Mouse (Mus musculus) CH12.LX (cell line): ENCODE results near the gene Miga2. TPM values are rescaled to one million over a fixed set of nuclear protein-coding genes. Genes with fewer than 3 reads are reported as not detected.

Experiments
- DNase-seq: peaks from one replicate; pipeline ENCODE4 v3.0.0-alpha.2; 2013; ENCODE audit errors: extremely low read depth
- H3K27ac ChIP-seq: 2 replicates; pipeline ENCODE4 v1.5.1; 2012; ENCODE audit warnings: low read depth, mild to moderate bottlenecking, control low read depth, moderate library complexity; ENCODE audit not compliant: insufficient read depth
- H3K27me3 ChIP-seq: replicated peaks from 2 replicates; pipeline ENCODE3; 2012; ENCODE audit warnings: inconsistent platforms
- H3K36me3 ChIP-seq, 2 experiments: replicated peaks in 1 of 2; 2 replicates each; pipeline versions ENCODE3 to v1.6.1; 2012; ENCODE audit warnings: inconsistent platforms in 1 of 2, low read length in 1 of 2, mild to moderate bottlenecking in 1 of 2, mixed read lengths in 1 of 2, moderate library complexity in 1 of 2; ENCODE audit not compliant: control insufficient read depth in 1 of 2, insufficient read depth in 1 of 2
- H3K4me1 ChIP-seq, 2 experiments: 2 replicates each; pipeline ENCODE4 v1.6.1; 2012; ENCODE audit warnings: inconsistent platforms in 1 of 2, moderate library complexity in 1 of 2; ENCODE audit not compliant: insufficient read depth in 2 of 2, control insufficient read depth in 1 of 2
- H3K4me2 ChIP-seq: 2 replicates; pipeline ENCODE4 v1.6.1; 2012; ENCODE audit warnings: low read depth, mild to moderate bottlenecking, control low read depth; ENCODE audit not compliant: poor library complexity, insufficient read depth, severe bottlenecking
- H3K4me3 ChIP-seq, 3 experiments: fragments of 150-350 bp in 1 of 3; sonication (generic) in 1 of 3; replicated peaks in 1 of 3; 2 replicates each; pipeline versions ENCODE3 to v1.5.1; 2011 to 2012; ENCODE audit warnings: low read depth in 2 of 3, low read length in 2 of 3, mild to moderate bottlenecking in 2 of 3, moderate library complexity in 2 of 3, control low read depth in 1 of 3, improper control_type of control experiment in 1 of 3, inconsistent platforms in 1 of 3, mixed read lengths in 1 of 3; ENCODE audit not compliant: poor library complexity in 1 of 3
- H3K79me2 ChIP-seq: replicated peaks from 2 replicates; pipeline ENCODE4 v1.6.1; 2012; ENCODE audit warnings: mild to moderate bottlenecking, moderate library complexity; ENCODE audit not compliant: control insufficient read depth, poor library complexity, insufficient read depth, severe bottlenecking; ENCODE audit errors: extremely low read depth
- H3K9ac ChIP-seq: 2 replicates; pipeline ENCODE4 v1.6.1; 2012; ENCODE audit warnings: low read depth, mild to moderate bottlenecking, control low read depth, moderate library complexity; ENCODE audit not compliant: insufficient read depth
- H3K9me3 ChIP-seq: replicated peaks from 2 replicates; pipeline ENCODE3; 2012; ENCODE audit warnings: low read length, inconsistent platforms, mixed read lengths
- BHLHE40 ChIP-seq: IDR thresholded peaks from 2 replicates; pipeline ENCODE4 v1.6.1; 2011; ENCODE audit warnings: mild to moderate bottlenecking, low read depth, low read length, improper control_type of control experiment
- CHD1 ChIP-seq: IDR thresholded peaks from 2 replicates; pipeline ENCODE4 v1.6.1; 2012; ENCODE audit warnings: low read depth, low read length, improper control_type of control experiment, inconsistent platforms
- CTCF ChIP-seq, 2 experiments: IDR thresholded peaks in 1 of 2; conservative IDR thresholded peaks in 1 of 2; 2 replicates each; pipeline ENCODE4 v1.5.1; 2011 to 2012; ENCODE audit warnings: low read depth in 2 of 2, low read length in 2 of 2, improper control_type of control experiment in 1 of 2, inconsistent platforms in 1 of 2, mild to moderate bottlenecking in 1 of 2, moderate library complexity in 1 of 2
- EP300 ChIP-seq: IDR thresholded peaks from 2 replicates; pipeline ENCODE4 v1.6.1; 2011; ENCODE audit warnings: low read length, improper control_type of control experiment
- ETS1 ChIP-seq: conservative IDR thresholded peaks from 2 replicates; pipeline ENCODE4 v1.6.1; 2012; ENCODE audit warnings: low read depth, mild to moderate bottlenecking, inconsistent platforms, low read length, improper control_type of control experiment, moderate library complexity
- GABPA ChIP-seq: IDR thresholded peaks from 2 replicates; pipeline ENCODE4 v1.6.1; 2012; ENCODE audit warnings: low read depth, low read length, improper control_type of control experiment, inconsistent platforms; ENCODE audit not compliant: insufficient replicate concordance
- IRF4 ChIP-seq: IDR thresholded peaks from 2 replicates; pipeline ENCODE4 v1.6.1; 2014; ENCODE audit warnings: low read depth, mild to moderate bottlenecking, inconsistent platforms, low read length, improper control_type of control experiment
- JUN ChIP-seq: IDR thresholded peaks from 2 replicates; pipeline ENCODE4 v1.6.1; 2011; ENCODE audit warnings: low read depth, mild to moderate bottlenecking, low read length, improper control_type of control experiment, moderate library complexity; ENCODE audit not compliant: insufficient read depth
- MAFK ChIP-seq: IDR thresholded peaks from 2 replicates; pipeline ENCODE4 v1.6.1; 2011; ENCODE audit warnings: low read length, improper control_type of control experiment; ENCODE audit not compliant: insufficient replicate concordance
- MAZ ChIP-seq: IDR thresholded peaks from 2 replicates; pipeline ENCODE4 v1.6.1; 2012; ENCODE audit warnings: low read depth, mild to moderate bottlenecking, inconsistent platforms, low read length, improper control_type of control experiment, moderate library complexity
- RAD21 ChIP-seq: IDR thresholded peaks from 2 replicates; pipeline ENCODE4 v1.6.1; 2011; ENCODE audit warnings: low read depth, mild to moderate bottlenecking, low read length, improper control_type of control experiment, moderate library complexity
- SMC3 ChIP-seq: IDR thresholded peaks from 2 replicates; pipeline ENCODE4 v1.6.1; 2011; ENCODE audit warnings: low read depth, low read length, improper control_type of control experiment
- ZC3H11A ChIP-seq: IDR thresholded peaks from 2 replicates; pipeline ENCODE4 v1.6.1; 2012; ENCODE audit warnings: low read depth, mild to moderate bottlenecking, inconsistent platforms, low read length, improper control_type of control experiment
- dilution Hi-C: fragments of 300-500 bp; cut with MboI; formaldehyde crosslinking; loops from 2 replicates; pipeline ENCODE4 v1.14.3; 2020; ENCODE audit warnings: low sequenced_read_pairs; ENCODE audit not compliant: extremely low pct_unique_long_range_greater_than_20kb, extremely low pct_ligation_motif_present
- in situ Hi-C: fragments of 300-500 bp; cut with MboI; formaldehyde crosslinking; loops from 3 replicates; pipeline ENCODE4 v1.14.3; 2019; ENCODE audit warnings: low sequenced_read_pairs, low pct_ligation_motif_present, low pct_unique_long_range_greater_than_20kb, mixed read lengths
- polyA plus RNA-seq: library from polyadenylated mRNA; unstranded; fragments of >175 nt; gene quantifications from 2 replicates; pipeline ENCODE4 v1.2.1, GENCODE M21; 2012; ENCODE audit warnings: low read depth; ENCODE audit not compliant: insufficient read length
- total RNA-seq, 2 experiments: library from RNA; depleted of rRNA; stranded (reverse); fragments of 300-350 nt in 1 of 2; fragments of >200 nt in 1 of 2; gene quantifications; 2 replicates each; pipeline ENCODE4 v1.2.3; 2012 to 2014

Miga2 gene
- total and polyA plus RNA-seq, 3 experiments, result 9.2 to 11.2 (median 9.4) TPM

GRCm38 (mm10) chr2:30381377-30381725 lies 17.3 kb downstream of the Miga2 start:
- DNase-seq, result no peak
- no peaks in the 10 kb centered on the region for H3K4me1 ChIP-seq
- H3K27ac ChIP-seq, result no peak overlapping the region
- H3K27me3 ChIP-seq, result no peaks in the 10 kb centered on the region
- no peak overlapping the region for H3K4me3 ChIP-seq
- TF ChIP-seq CTCF (conservative IDR thresholded peaks at IDR 0.05 in 1 of 2, IDR thresholded peaks at IDR 0.05 in 1 of 2; ENCODE audit: low read depth in 2 of 2, low read length in 2 of 2), result no peak
- TF ChIP-seq JUN, result no peak
- TF ChIP-seq SMC3, result no peak
- no peak for TF ChIP-seq GABPA
- no peak for TF ChIP-seq CHD1
- no peak for TF ChIP-seq ETS1
- no peak for TF ChIP-seq RAD21
- no peak for TF ChIP-seq ZC3H11A
- in situ Hi-C loops (no loop called here), dilution Hi-C loops (no loop called here)
- H3K79me2 ChIP-seq, result no peaks in the 10 kb centered on the region
- H3K4me2 ChIP-seq, result no peak overlapping the region
- no peak overlapping the region for H3K9ac ChIP-seq
- peaks cover 58 to 94% of the 10 kb centered on the region in 2 experiments for H3K36me3 ChIP-seq
- no peaks in the 10 kb centered on the region for H3K9me3 ChIP-seq

GRCm38 (mm10) chr2:30384814-30385213 lies 20.8 kb downstream of the Miga2 start:
- TF ChIP-seq BHLHE40, result no peak
- no peak for TF ChIP-seq MAZ
- TF ChIP-seq MAFK, result no peak
- TF ChIP-seq, all 38 proteins: peak for 0
- Histone ChIP-seq H3K4me1 (no peaks in the 10 kb centered on the region), H3K9ac (no peak overlapping the region), H3K4me3 (no peak overlapping the region), H3K4me2 (no peak overlapping the region), H3K36me3 (peaks cover 32 to 61% of the 10 kb centered on the region in 2 experiments), H3K9me3 (no peaks in the 10 kb centered on the region), H3K27me3 (no peaks in the 10 kb centered on the region), H3K79me2 (no peaks in the 10 kb centered on the region), H3K27ac (no peak overlapping the region)
- DNase-seq, result no peak
- in situ Hi-C loops (no loop called here), dilution Hi-C loops (no loop called here)

- Histone ChIP-seq H3K27ac (no peak overlapping the region), H3K4me2 (no peak overlapping the region), H3K27me3 (no peaks in the 10 kb centered on the region), H3K79me2 (no peaks in the 10 kb centered on the region), H3K36me3 (peaks cover 32 to 55% of the 10 kb centered on the region in 2 experiments), H3K9me3 (no peaks in the 10 kb centered on the region), H3K4me3 (no peak overlapping the region), H3K4me1 (no peaks in the 10 kb centered on the region), H3K9ac (no peak overlapping the region)
- DNase-seq, result no peak
- in situ Hi-C loops, result no loop called here
- dilution Hi-C loops, result no loop called here
- TF ChIP-seq EP300 (no peak), IRF4 (no peak)
Measured at GRCm38 (mm10) chr2:30385591-30385990, 21.6 kb downstream of the Miga2 start.
